Mouse (Mus musculus) myocyte (in vitro differentiated cells): ENCODE data around the gene Hyou1. TPM values are rescaled to one million over a fixed set of nuclear protein-coding genes. Genes with fewer than 3 reads are reported as not detected.

Source experiments
- H3K27me3 ChIP-seq: one replicate; pipeline ENCODE4 v1.6.1; 2011; ENCODE audit not compliant: control insufficient read depth, insufficient read depth, insufficient read length
- H3K36me3 ChIP-seq: one replicate; pipeline ENCODE4 v1.6.1; 2011; ENCODE audit not compliant: control insufficient read depth, insufficient read depth
- H3K4me2 ChIP-seq: one replicate; pipeline ENCODE4 v1.6.1; 2011; ENCODE audit warnings: low read depth, control low read depth
- H3K4me3 ChIP-seq: one replicate; pipeline ENCODE4 v1.5.1; 2011; ENCODE audit warnings: mild to moderate bottlenecking, control low read depth, moderate library complexity
- H3K79me2 ChIP-seq: one replicate; pipeline ENCODE4 v1.6.1; 2011; ENCODE audit not compliant: control insufficient read depth, insufficient read depth
- H3ac ChIP-seq: one replicate; pipeline ENCODE4 v1.6.1; 2011; ENCODE audit not compliant: control insufficient read depth, insufficient read length
- CEBPB ChIP-seq: IDR thresholded peaks from 2 replicates; pipeline ENCODE4 v1.6.1; 2011; ENCODE audit warnings: mild to moderate bottlenecking, moderate library complexity; ENCODE audit not compliant: poor library complexity, insufficient read depth, severe bottlenecking
- E2F4 ChIP-seq: IDR thresholded peaks from one replicate; pipeline ENCODE4 v1.6.1; 2011; ENCODE audit warnings: mild to moderate bottlenecking, control low read depth, moderate library complexity; ENCODE audit not compliant: insufficient read depth
- MAX ChIP-seq: IDR thresholded peaks from one replicate; pipeline ENCODE4 v1.6.1; 2011; ENCODE audit warnings: low read depth, mild to moderate bottlenecking, control low read depth
- MYOD1 ChIP-seq, 3 experiments: IDR thresholded peaks; one replicate each; pipeline ENCODE4 v1.6.1; 2011; ENCODE audit warnings: control low read depth in 2 of 3, low read depth in 2 of 3, mild to moderate bottlenecking in 2 of 3, moderate library complexity in 1 of 3; ENCODE audit not compliant: insufficient read length in 2 of 3, control insufficient read depth in 1 of 3
- MYOG ChIP-seq, 3 experiments: IDR thresholded peaks; one replicate each; pipeline ENCODE4 v1.6.1; 2011; ENCODE audit warnings: control low read depth in 2 of 3, low read depth in 2 of 3, mild to moderate bottlenecking in 2 of 3; ENCODE audit not compliant: insufficient read length in 2 of 3, control insufficient read depth in 1 of 3, insufficient read depth in 1 of 3
- POLR2A ChIP-seq: IDR thresholded peaks from one replicate; pipeline ENCODE4 v1.6.1; 2011; ENCODE audit warnings: low read depth, mild to moderate bottlenecking, control low read depth, moderate library complexity; ENCODE audit not compliant: insufficient read length
- POLR2AphosphoS2 ChIP-seq: IDR thresholded peaks from one replicate; pipeline ENCODE4 v1.6.1; 2011; ENCODE audit warnings: low read depth, control low read depth; ENCODE audit not compliant: insufficient read length
- REST ChIP-seq: IDR thresholded peaks from one replicate; pipeline ENCODE4 v1.6.1; 2011; ENCODE audit warnings: mild to moderate bottlenecking, control low read depth, moderate library complexity; ENCODE audit not compliant: insufficient read depth, insufficient read length
- SRF ChIP-seq: IDR thresholded peaks from one replicate; pipeline ENCODE4 v1.6.1; 2011; ENCODE audit warnings: low read depth; ENCODE audit not compliant: control insufficient read depth, insufficient read length
- TCF12 ChIP-seq: IDR thresholded peaks from one replicate; pipeline ENCODE4 v1.6.1; 2011; ENCODE audit warnings: mild to moderate bottlenecking, control low read depth; ENCODE audit not compliant: poor library complexity, insufficient read depth, severe bottlenecking
- TCF3 ChIP-seq: IDR thresholded peaks from one replicate; pipeline ENCODE4 v1.6.1; 2011; ENCODE audit warnings: low read depth, control low read depth; ENCODE audit not compliant: insufficient read length
- USF1 ChIP-seq: IDR thresholded peaks from one replicate; pipeline ENCODE4 v1.6.1; 2011; ENCODE audit warnings: low read depth, mild to moderate bottlenecking, control low read depth, moderate library complexity
- polyA plus RNA-seq: library from polyadenylated mRNA; unstranded; fragments of >200 nt; fragmentation: generic; extraction: Trizol; gene quantifications from one replicate; pipeline ENCODE4 v1.2.1, GENCODE M21; 2012; ENCODE audit warnings: missing spikeins

The Hyou1 gene
- polyA plus RNA-seq, 1 experiment: 45.9 TPM

DNA sequence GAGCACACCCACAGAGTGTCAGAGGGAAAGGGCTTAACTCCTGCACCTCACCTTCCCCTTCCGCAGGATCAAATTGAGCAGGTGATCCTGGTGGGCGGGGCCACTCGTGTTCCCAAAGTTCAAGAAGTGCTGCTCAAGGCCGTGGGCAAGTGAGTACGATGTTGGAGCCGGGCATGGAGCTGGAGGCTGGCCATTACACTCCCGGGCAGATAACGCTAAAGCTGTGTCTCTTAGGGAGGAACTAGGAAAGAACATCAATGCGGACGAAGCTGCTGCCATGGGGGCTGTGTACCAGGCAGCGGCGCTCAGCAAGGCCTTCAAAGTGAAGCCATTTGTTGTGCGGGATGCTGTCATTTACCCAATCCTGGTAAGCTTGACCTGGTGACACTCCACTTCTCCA, 5.3 kb downstream of the Hyou1 start:
- Histone ChIP-seq H3ac (no peak overlapping the region), H3K4me3 (no peak overlapping the region), H3K79me2 (peaks cover 20% of the 10 kb centered on the region), H3K27me3 (no peaks in the 10 kb centered on the region), H3K36me3 (peaks cover 32% of the 10 kb centered on the region), H3K4me2 (no peak overlapping the region)
- TF ChIP-seq E2F4: no peak
- no peak for TF ChIP-seq CEBPB
- no peak for TF ChIP-seq POLR2A
- TF ChIP-seq POLR2AphosphoS2: no peak
- no peak for TF ChIP-seq MYOD1 (IDR thresholded peaks at IDR 0.05; ENCODE audit: control insufficient read depth in 1 of 3, insufficient read length in 2 of 3, low read depth in 2 of 3)
- no peak for TF ChIP-seq SRF
- no peak for TF ChIP-seq TCF12
- no peak for TF ChIP-seq REST
- TF ChIP-seq MAX: no peak
- TF ChIP-seq TCF3: no peak

DNA sequence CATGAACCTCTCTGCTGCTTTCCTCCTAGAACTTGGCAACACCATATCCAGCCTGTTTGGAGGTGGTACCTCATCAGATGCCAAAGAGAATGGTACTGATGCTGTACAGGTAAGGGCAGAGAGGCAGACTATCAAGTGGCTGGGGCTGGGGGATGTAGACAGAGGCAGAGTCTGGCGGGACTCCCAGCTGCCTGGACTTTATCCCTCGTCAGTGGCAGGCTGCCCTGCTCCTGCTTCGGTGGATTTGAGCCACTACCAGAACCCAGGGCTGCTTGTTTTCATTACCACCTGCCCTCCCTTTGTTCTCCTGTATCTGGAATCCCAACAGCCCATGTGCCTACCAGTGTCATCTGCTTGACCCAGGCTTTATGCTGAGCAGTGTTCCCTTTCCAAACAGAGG, 7.9 kb downstream of the Hyou1 start:
- no peaks in the 10 kb centered on the region for H3K79me2 ChIP-seq
- no peak overlapping the region for H3ac ChIP-seq
- peaks cover 38% of the 10 kb centered on the region for H3K36me3 ChIP-seq
- no peak overlapping the region for H3K4me2 ChIP-seq
- H3K4me3 ChIP-seq: no peak overlapping the region
- TF ChIP-seq TCF3 (no peak), CEBPB (no peak), MYOD1 (IDR thresholded peaks at IDR 0.05; ENCODE audit: control insufficient read depth in 1 of 3, insufficient read length in 2 of 3, low read depth in 2 of 3) (no peak), USF1 (no peak), MYOG (IDR thresholded peaks at IDR 0.05; ENCODE audit: control insufficient read depth in 1 of 3, insufficient read depth in 1 of 3, insufficient read length in 2 of 3, low read depth in 2 of 3) (no peak), REST (no peak), MAX (no peak), POLR2AphosphoS2 (no peak), TCF12 (no peak), POLR2A (no peak), E2F4 (no peak), SRF (no peak)
- no peaks in the 10 kb centered on the region for H3K27me3 ChIP-seq

DNA sequence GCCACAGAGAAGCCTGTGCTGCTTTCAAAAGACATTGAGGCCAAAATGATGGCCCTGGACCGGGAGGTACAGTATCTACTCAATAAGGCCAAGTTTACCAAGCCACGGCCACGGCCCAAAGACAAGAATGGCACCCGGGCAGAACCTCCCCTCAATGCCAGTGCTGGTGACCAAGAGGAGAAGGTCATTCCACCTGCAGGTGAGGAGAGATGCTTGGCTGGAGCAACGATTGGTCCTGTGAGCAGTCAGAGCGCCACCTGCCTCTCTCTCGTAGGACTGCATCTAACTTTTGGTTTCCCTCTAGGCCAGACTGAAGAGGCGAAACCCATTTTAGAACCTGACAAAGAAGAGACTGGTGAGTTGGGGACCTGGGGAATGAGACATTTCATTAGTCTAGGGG, 10.0 kb downstream of the Hyou1 start:
- Histone ChIP-seq H3K79me2 (no peaks in the 10 kb centered on the region), H3K4me3 (no peak overlapping the region), H3K27me3 (no peaks in the 10 kb centered on the region), H3ac (no peak overlapping the region), H3K36me3 (peaks cover 29% of the 10 kb centered on the region), H3K4me2 (no peak overlapping the region)
- TF ChIP-seq TCF12 (no peak), MAX (no peak), POLR2A (no peak), MYOD1 (IDR thresholded peaks at IDR 0.05; ENCODE audit: control insufficient read depth in 1 of 3, insufficient read length in 2 of 3, low read depth in 2 of 3) (no peak), POLR2AphosphoS2 (no peak), MYOG (IDR thresholded peaks at IDR 0.05; ENCODE audit: control insufficient read depth in 1 of 3, insufficient read depth in 1 of 3, insufficient read length in 2 of 3, low read depth in 2 of 3) (no peak), TCF3 (no peak), USF1 (no peak), SRF (no peak), CEBPB (no peak), REST (no peak), E2F4 (no peak)

DNA sequence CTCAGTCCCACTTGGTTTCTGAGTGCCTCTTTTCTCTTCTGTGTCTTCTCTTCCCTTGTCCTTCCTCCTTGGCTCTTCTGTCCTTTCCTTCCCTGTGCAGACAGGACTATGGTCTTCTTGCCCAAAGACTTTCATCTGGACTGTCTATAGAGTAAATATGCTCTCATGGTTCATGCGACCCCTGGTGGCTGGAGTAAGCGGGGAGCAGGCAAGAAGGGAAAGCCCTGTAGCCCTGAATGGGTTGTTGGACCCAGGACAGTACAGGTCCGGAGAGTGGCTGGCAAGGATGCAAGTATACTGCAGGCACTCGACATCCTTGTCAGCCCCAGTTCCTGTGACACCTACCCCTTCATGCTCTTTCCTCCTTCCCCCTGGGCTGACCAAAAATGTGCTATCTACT, 12.2 kb downstream of the Hyou1 start:
- TF ChIP-seq MYOD1 (IDR thresholded peaks at IDR 0.05; ENCODE audit: control insufficient read depth in 1 of 3, insufficient read length in 2 of 3, low read depth in 2 of 3): no peak
- no peak for TF ChIP-seq TCF12
- TF ChIP-seq TCF3: no peak
- TF ChIP-seq POLR2A: no peak
- no peak for TF ChIP-seq CEBPB
- no peak for TF ChIP-seq USF1
- no peak for TF ChIP-seq SRF
- TF ChIP-seq REST: no peak
- TF ChIP-seq MAX: no peak
- TF ChIP-seq MYOG (IDR thresholded peaks at IDR 0.05; ENCODE audit: control insufficient read depth in 1 of 3, insufficient read depth in 1 of 3, insufficient read length in 2 of 3, low read depth in 2 of 3): no peak
- no peak for TF ChIP-seq E2F4
- no peak for TF ChIP-seq POLR2AphosphoS2
- H3K4me3 ChIP-seq: no peak overlapping the region
- no peaks in the 10 kb centered on the region for H3K79me2 ChIP-seq
- H3K27me3 ChIP-seq: no peaks in the 10 kb centered on the region
- H3ac ChIP-seq: no peak overlapping the region
- no peak overlapping the region for H3K4me2 ChIP-seq
- H3K36me3 ChIP-seq: peaks cover 25% of the 10 kb centered on the region
